Mouse (Mus musculus) bone marrow macrophage, adult 2 months (primary cell): ENCODE results near the gene Rit1.

Experiments used
- CTCF ChIP-seq: IDR thresholded peaks from 2 replicates; pipeline ENCODE4 v1.5.1; 2012; ENCODE audit warnings: low read depth, mild to moderate bottlenecking, low read length, moderate library complexity
- POLR2A ChIP-seq: IDR thresholded peaks from 2 replicates; pipeline ENCODE4 v1.6.1; 2012; ENCODE audit warnings: mild to moderate bottlenecking, low read depth, low read length, borderline replicate concordance

DNA sequence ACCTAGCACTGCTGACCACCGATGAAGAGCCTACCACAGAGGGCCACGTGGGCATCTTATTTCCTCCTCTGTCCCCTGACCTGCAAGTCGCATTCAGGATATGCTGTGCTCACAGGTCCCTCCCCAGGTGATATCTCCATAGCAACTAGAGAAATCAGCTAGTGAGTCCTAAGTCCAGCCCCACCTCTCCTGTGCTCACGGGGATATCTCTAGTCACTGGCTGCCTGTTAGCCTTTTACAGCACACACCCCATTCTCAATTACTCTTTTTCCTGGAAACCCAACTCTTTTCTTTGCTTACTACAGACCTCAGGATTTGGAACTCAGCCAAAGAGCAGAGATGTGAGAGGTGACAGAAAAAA is 30.2 kb downstream of the Rit1 start:
- TF ChIP-seq POLR2A (no peak), CTCF (no peak)
